Mouse (Mus musculus) cerebellum, postnatal 10 days (tissue): ENCODE measurements around the gene Ankar.

ENCODE experiments used
- DNase-seq, 2 experiments: peaks; one replicate each; pipeline ENCODE4 v3.0.0; 2021; ENCODE audit warnings: mixed read lengths in 2 of 2

The Ankar gene

GRCm38 (mm10) chr1:72710753-72711653 lies 10.6 kb upstream of the Ankar start, which contains the start of gene Rpl37a:
TSS of gene Rpl37a (plus strand) at chr1:72711290.
- DNase-seq, result peak; percentile 97

DNA sequence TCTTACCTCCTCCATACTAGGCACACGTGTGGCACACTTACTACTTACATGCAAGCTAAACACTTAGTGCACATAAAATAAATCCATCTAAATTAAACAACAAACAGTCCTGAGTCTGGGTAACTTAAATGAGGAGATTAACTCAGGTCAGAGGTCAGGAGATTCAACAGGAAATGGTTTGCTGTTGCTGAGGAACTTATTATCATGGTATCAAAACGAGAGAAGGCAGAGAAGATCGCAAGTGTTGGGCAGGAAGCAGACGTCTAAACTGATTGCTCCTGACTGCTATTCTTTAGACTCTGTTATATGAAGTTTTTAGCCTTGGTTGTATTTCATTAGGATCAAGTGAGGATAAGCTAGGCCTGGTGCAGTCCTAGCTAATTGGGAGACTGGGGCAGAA lies 7.1 kb upstream of the Ankar start:
- DNase-seq, result no peak

DNA sequence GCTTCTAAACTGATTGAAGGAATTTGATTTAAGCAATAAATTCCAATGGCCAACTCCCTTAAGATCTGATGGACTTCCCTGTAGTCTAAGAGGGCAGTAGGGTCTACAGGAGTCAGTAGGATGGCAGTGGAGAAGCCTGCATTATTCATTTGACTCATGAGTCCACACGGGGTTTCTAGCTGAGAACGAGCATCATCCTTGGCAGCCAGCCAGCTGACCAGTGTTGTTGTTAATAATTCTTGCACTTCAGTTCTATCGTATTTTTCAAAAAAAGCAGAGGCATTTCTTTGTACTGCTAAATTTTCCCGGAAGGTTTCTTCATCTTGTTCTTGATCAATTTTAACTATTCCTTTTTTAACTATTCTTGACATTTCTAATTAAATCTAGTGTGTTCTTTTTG lies 1.7 kb downstream of the Ankar start:
- DNase-seq, result peak; percentile 42 to 51

DNA sequence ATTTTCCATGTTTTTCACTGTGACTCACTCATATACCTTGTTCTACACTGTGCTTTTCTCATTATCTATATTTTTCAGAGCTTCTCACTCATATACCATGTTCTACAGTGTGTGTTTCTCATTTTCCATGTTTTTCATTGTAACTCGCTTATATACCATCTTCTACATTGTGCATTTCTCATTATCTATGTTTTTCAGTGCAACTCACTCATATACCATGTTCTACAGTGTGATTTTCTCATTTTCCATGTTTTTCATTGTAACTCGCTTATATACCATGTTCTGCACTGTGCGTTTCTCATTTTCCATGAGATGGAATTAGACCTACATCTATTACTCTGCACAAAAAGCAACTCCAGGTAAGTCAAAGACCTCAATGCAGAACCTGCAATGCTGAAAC lies 4.1 kb downstream of the Ankar start:
- no peak for DNase-seq

- peak in 1 of 2 experiments; percentile 9 for DNase-seq
Observed at GRCm38 (mm10) chr1:72673070-72673469, 27.3 kb downstream of the Ankar start.

- peak; percentile 77 to 79 for DNase-seq
Observed at GRCm38 (mm10) chr1:72640658-72641410, 59.5 kb downstream of the Ankar start.

GRCm38 (mm10) chr1:72635221-72635620 lies 65.2 kb downstream of the Ankar start:
- DNase-seq, result no peak

DNA sequence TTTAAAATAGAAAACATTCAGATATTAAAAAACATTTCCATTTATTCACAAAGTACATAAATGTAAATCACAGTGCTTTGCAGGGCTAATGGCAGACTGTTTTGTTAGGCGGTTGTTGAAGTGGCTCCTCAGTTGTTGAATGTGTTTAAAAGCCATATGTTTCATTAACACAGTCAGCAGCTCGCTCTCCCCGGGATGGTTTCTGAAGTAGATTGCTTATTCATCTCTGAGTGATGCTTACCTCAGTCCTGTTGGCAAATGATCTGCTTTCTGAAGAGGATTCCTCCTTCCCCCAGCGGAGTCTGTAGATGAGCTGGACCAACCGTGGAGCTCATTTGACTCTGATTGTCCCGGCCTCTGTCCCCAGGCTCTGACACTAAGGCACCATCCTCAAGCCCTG lies 88.2 kb downstream of the Ankar start:
- DNase-seq, result no peak

DNA sequence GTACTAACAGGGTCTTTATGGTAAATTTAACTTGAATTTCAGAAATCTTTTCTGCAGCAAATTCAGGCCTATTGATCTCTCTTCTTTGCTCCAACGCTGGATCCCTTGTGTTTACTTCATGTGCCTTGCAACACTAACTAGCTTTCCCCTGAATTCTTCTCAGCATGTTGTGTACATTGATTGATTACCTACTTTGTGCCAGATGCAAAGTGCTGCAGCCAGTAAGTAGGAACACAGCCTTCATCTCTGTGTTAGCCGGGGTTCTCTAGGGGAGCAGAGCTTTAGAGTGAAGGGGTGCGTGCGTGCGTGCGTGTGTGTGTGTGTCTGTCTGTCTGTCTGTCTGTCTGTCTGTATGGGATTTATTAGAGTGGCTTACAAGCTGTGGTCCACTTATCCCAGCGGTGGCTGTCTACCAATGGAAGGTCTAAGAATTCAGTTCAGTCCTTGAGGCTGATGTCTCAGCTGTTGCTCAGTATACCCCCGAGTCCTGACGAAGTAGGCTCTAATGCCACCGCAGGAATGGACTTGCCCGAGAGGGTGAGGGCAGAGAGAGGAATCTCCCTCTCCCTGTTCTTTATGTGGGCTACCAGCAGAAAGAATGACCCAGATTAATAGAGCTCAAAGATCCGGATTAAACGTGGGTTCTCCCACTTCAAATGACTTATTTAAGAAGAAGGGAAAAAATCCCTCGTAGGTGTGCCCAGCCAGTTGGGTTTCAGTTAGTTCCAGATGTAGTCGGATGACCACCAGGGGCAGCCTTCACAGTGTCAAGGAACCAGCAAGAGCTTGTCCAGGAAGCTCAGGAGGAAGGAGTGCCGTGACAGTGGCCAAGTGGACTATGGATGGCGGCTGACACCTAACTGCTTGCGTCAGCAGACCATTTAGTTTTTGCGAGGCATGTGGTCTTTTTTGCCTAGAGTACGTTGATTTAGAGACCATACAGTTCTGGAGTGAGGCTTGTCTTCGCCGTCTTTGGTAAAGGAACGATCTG lies 90.2 kb downstream of the Ankar start:
- no peak for DNase-seq

- DNase-seq, result no peak
Observed at GRCm38 (mm10) chr1:72609129-72609528, 91.2 kb downstream of the Ankar start.

GRCm38 (mm10) chr1:72606186-72606673 lies 94.1 kb downstream of the Ankar start:
- DNase-seq, result no peak

- no peak for DNase-seq
Observed at GRCm38 (mm10) chr1:72602803-72603202, 97.6 kb downstream of the Ankar start.

DNA sequence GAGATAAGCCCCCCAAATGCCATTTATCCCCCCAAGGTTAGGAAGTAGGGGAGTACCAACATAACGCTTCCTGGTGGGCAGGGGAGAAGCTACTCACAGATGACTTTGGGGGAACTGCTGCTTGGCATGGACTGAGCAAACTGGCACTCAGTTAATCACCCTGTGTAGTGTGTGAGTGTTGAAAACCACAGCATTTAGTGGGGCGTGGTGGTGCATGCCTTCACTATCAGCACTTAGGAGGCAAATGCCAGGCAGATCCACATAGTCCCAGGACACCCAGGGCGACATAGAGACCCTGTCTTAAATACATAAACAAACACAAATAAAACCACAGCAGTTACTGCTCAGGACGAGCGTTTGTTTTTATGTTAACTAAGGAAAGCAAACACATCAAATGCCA lies 98.2 kb downstream of the Ankar start:
- no peak for DNase-seq

DNA sequence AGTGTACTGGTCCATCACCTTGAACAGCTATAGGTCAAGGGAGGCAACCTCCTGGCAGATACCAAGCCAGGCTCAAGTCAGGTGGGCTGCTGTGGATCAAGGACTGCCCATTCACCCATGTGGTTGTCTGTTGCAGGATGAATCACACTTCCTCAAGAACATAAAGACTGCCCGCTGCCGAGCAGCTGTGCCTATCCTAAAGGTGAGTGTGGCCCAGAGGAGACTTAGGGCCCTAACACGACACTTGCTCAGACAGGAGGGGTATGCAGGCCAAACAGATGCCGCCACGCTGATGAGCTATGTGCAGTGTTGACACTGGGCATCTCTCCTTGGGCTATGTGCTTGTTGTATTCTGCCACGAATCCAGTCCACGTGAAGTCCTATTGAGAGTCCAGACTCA lies 99.1 kb downstream of the Ankar start:
- no peak for DNase-seq

DNA sequence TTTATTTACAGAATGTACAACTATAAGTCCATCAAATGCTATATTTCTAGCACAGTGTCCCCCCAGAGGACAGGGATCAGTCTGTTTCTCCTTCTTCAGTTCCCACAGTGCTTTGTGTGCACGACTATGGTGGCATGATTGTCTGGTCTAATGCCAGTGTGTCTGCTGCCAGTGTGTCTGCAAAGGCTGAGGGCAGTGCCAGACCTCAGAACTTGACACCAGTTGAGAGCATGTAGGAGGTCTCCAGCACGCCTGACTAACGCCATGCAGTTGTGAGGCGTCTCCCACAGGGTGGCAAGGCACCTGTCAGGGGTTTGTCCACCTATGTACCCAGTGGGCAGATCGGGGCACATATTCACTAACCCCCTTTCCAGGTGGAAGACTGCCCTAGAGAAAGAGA lies 99.6 kb downstream of the Ankar start:
- peak; percentile 41 to 51 for DNase-seq

DNA sequence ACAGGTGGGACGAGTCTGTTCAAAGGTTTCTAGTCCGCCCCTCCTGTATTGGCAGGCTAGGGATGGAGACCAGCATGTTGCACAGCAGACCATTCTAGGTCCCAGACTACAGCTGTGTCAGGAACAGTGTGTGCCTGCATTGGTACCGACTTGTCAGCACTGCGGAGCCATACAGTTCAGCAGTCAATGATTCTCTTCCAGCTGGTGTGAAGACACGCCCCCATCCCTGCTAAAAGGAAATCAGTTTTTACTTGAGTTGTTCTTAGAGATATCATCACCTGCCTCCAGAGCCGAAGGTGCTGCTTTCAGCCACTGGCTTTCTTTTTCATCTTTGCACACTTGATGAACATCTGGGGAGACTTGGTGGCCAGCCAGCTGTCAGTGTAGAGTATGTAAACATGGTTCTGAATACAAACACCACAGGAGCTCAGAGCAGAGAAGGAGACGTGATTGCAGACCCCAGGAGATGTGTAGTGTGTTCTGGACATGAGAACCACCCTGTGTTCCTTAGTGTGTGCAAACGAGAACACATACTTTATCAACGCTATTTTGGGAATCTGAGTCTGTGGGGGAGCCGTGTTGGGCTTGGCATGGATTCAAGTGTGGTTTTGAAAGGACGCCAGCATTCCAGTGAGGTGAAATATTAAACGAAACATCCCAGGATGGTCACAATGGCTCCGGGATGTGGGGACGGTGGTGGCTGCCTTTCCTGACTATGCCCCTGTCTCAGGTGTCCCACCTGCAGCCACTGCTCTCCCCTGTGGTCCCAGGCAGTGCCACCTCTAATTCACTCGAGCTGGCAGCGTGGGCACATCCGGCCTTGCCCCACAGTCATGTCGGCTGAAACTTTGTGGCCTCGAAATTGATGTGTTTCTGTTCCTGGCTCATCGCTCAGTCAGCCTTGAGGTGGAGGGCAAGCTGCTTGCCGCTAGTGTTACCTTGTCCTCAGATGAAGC lies 101.0 kb downstream of the Ankar start:
- DNase-seq, result peak in 1 of 2 experiments; percentile 30

DNA sequence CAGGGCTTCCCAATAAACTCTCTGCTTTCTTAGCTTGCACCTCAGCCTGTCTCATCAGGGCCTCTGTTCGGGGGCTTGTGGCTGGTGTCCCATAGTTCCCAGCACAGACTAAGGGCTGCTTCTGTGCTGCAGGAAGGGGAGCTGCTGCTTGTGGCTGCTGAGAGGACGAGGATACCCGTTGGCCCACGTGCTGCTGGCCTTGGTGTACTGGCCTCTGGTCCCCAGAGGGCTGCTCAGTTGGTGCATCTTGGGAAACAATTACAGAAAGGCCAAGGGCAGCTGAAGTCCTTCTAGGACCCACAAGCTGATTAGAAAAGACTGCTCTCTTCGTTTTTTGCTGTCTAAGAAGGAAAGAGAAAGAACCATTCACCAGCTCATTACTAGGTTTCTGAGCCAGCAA lies 104.1 kb downstream of the Ankar start:
- no peak for DNase-seq

GRCm38 (mm10) chr1:72595686-72596085 lies 104.7 kb downstream of the Ankar start:
- DNase-seq, result no peak

DNA sequence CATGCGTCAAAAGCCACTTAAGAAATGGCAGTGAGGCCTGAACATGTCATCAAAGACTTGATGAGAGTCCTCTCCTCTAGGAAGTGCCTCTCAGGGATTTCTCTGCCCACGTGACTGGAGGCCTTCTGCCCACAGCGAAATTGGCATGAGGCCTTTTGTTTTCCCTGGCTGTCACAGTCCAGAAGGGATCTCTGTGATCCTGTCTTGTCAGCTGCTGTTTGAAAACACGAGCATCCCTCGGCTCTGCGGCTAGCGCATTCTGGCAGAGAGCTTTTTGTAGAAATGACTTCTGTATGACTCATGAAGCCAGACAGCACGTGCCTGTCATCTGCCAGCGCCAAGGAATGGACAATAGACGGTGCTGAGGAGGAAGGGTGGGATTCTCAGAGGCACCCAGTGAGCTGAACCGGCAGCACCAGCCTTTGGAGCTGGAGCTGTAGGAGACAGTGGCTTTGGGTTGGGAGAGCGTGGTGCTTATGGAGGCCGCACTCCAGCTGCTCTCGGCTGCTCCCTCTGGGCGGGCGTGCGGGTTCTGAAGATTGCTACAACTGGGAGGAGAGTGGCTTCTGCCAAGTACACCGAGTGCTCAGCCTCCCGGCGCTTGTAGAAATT lies 106.9 kb downstream of the Ankar start:
- DNase-seq, result peak; percentile 81 to 84
